Mouse (Mus musculus) kidney, adult 8-10 months (tissue): Measurements from ENCODE around the gene Rexo1.

Experiments used
- DNase-seq, 2 experiments: peaks; one replicate each; pipeline ENCODE4 v3.0.0; 2022

The Rexo1 gene

DNA sequence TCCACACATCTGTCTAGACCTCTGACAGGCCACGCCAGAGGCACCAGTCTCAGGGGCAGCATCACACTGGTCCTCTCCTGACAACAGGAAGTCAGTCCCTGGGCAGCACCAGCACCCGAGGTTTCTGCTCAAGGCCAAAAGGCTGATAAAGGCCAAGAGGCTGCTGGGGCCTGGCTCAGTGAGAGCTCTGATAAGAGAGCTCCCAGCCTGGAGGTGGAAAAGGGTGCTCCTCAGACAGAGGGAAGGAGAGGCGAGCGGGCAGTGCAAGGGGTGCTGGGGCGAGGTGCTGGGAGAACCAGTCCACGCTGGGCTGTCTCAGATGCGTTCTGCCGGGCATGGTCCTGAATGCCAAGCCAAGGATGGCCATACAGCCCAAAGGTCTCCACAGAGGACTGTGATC, 7.8 kb downstream of the Rexo1 start:
- DNase-seq = no peak

DNA sequence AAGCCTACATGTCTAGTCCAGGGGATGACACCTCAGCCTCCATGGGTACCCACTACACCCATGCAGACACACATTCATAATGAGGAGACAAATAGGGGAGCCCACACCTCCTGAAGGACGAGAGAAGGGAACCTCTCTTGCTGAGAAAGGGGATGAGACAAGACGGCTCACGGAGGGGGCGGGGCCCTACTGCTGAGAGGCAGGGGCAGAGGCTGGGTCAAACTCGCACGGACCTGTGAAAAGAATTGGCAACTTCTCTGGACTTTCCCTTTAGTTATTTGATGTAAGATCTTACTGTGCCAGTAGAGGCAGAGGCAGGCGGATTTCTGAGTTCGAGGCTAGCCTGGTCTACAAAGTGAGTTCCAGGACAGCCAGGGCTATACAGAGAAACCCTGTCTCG, 9.0 kb downstream of the Rexo1 start:
- DNase-seq = no peak

DNA sequence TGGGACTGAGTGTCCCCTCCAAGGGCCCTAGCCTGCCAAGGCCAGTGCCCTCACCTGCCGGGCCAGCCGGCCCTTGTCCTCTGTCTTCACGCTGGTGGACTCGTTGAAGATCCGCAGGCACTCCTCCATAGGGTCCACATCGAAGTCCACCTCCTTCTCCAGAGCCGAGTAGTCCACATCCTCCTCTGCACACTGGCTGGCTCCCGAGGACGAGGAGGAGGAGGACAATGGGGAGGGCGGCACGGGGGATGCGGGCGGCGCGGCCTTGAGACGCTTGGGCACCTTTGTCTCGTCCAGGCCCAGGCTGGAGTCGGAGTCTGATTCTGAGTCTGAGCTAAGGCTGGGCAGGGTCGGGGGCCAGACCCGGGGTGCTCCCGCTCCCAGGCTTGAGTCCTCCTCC, 12.1 kb downstream of the Rexo1 start:
- no peak for DNase-seq

DNA sequence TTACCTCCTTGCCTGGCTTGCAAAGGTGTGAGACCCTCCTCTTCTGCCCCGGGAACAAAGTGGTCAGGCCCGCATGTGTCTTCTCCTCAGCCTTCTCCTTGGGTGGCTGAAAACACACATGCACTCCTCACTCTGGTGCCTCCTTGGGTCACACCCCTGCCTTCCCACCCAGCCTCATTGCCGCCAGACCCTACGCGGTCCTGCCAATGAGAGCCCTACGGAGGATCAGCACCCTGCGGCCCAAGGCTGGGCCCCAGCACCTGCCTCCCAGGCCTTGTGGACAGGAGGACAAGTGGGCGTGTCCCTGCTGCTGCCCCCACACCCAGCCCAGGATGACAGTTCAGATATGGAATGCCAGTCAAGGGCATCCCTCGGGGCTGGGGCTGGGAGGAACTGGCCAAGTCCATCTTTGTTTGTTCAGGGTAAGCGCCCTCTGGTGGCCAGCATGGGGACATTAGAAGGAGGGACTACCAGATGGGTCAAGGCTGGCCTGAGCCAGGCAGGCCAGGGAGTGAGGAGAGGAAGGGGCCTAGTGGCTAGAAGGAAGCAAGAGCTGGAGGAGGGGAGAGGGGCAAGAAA, 12.8 kb downstream of the Rexo1 start:
- DNase-seq = peak in 1 of 2 experiments; percentile 50

DNA sequence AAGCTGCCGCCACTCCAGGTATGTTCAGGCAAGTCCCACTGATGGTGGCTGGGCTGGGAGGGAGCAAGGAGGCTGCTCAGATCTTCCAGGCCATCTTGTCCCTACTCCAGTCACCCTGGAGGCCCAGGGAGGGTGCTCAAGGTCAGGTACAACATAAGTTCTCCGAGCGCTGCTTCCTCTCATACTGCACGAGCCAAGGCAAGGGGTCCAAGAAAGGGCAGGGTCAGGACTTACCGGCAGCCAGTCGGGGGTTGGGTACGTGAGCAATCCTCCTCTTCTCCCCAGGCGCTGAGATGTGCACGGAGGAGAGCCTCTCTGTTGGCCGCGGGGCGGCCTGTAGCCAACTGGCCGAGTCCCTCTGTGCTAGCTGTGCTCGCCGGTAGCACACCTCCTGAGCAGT, 13.8 kb downstream of the Rexo1 start:
- no peak for DNase-seq

DNA sequence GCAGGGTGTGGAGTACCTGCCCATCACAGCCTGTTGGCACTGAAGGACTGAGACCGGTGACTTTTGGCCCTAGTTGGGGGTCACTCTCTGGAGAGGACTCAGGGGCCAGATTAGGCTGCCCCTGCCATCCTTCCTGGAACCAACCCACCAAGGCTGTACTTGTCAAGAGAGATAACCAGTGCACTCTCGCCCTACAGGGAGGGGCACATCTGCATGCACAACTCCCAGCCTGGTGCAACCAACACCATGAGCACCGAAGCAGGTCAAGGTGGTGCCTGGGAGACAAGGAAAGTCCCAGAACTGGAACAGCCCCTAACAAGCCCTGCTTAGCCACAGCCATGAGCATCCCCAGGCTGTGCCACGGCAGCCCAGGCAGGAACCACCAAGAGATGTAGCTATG, 14.4 kb downstream of the Rexo1 start:
- no peak for DNase-seq

DNA sequence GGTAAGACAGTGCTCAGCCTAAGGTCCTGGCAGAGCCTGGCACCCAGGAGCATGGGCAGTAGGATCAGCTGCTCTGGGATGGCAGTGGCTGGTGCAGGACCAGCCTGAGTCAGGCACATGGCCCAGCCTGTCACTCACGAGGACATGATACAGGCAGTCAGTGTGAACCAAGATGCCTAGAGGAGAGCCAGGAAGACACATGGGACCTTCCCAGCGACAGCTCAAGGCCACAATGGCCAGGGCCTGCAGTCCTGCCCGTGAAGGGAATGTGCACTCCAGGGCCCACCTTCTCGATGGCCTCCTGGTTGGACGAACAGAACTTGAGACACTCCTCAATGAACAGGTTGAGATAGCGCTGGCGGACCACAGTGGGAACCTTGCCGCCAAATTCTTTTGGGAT, 15.8 kb downstream of the Rexo1 start:
- no peak for DNase-seq

DNA sequence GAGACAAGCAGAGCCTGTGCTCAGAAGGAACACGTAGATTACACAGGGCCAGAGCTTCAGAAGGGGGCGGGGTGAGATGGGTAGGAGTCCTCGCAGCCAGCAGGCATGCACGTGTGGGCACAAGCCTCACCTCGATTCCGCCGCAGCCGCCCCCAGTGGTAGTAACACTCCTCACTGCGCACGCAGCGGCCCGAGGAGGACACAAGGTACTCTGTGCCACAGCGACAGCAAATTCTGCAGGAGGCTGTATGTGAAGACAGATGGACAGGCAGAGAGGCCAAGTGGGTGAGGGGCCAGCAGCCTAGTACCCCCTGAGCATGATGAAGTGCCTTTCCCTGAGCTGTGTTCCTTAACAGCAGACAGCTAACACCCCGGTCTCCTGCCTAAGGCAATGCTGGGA, 17.5 kb downstream of the Rexo1 start:
- no peak for DNase-seq

DNA sequence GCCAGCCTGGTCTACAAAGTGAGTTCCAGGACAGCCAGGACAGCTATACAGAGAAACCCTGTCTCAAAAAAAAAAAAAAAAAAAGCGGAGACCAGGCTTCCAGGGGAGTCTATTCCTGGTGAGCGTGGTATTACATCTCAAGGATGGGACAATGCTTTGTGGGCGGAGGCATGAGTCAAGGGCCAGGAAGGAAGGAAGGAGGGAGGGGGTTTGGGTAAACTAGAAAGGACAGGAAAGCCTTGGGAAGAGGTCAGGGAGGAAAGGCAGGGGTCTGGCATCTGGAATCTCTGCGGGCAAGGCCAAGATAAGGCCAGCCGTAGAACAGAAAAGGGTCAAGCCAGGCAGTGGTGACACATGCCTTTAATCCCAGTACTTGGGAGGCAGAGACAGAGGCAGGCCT, 21.9 kb downstream of the Rexo1 start:
- DNase-seq = no peak

DNA sequence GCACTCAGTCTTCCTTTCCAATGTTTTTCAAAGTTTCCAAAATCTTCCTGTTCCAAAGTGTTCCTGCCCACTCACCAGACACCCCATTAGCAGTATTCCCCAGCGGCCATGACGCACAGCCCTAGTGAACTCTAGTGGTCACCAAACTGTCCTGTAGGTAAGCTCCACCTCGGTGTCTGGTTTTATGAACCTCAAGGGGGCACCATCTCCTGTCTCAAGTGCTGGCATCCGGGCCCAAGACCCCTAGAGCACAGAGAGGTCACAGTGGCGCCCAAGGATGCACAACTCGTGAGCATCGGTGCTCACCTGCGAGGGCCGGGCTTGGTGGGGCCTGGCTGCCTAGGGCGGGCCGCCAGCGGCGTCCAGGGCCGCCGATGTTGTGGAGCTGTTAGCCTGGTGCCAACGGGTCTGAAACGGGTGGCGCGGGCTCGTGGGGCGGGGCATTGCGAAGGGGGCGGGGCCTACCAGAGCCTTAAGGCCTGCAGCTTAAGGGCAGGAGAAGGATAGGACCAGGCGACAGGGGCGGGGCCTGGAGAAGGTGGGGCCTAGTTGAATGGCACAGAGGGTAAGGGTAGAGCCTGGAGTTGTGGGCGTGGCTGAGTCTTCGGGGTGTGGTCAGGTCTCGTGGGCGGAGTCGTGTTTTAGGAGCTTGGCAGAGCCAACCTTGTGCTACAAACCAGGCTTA, 22.5 kb downstream of the Rexo1 start, which contains the start of gene Atp8b3:
TSS of gene Atp8b3 (minus strand) at position 415 of the 685 bp plus-strand sequence.
- peak; percentile 85 to 87 for DNase-seq

DNA sequence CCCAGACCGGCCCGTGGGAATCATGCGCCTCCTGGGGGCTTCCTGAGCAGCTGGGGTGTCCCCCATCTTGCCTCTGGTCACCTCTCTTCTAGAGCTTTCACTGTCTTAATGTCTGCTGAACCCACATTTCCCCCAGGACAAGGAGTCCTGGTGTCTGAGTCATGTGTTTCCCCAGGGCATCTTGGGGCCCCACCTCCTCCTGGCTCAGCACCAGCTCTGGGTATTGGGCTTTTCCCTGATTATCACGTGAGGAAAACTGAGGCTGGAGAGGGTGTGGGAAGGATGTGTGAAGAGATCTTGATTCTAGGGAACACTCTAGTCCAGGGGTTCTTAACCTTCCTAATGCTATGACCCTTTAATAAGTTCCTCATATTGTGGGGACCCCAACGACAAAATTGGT, 23.2 kb downstream of the Rexo1 start:
- DNase-seq = no peak

DNA sequence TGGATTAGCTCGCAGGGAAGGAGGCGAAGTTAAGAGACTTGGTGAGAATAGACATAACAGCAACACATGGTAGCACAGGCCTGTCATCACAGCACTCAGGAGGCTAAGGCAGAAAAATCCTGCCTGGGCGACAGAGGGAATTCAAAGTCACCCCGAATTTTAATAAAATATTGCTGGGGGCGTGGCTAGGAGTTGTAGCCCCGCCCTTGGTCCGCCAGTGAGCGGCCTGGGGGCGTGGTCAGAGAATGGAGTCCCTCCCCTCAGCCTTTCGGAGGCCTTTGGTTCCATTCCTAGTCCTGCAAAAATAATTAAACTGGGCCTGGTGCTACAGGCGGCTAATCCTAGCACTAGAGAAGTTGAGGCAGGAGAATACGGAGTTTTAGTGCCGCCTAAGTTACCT, 25.6 kb downstream of the Rexo1 start:
- no peak for DNase-seq

DNA sequence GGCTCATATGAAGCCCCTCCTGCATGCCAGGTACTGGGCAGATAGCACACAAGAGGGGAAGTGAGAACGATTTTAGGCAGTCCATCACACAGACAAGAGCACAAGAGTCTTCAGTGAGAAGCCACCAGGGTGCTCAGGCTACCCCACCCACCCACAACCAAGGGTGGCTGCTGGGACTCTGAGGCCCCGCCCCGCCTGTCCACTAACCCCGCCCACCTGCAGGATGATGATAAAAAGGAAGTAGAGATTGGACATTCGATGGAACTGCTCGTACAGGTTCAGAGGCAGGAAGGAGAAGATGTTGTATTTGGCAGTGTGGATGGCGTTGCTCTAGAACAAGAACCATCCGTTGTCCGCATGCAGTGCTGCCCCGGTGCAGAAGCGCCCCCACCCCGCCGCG, 26.3 kb downstream of the Rexo1 start:
- DNase-seq = no peak

DNA sequence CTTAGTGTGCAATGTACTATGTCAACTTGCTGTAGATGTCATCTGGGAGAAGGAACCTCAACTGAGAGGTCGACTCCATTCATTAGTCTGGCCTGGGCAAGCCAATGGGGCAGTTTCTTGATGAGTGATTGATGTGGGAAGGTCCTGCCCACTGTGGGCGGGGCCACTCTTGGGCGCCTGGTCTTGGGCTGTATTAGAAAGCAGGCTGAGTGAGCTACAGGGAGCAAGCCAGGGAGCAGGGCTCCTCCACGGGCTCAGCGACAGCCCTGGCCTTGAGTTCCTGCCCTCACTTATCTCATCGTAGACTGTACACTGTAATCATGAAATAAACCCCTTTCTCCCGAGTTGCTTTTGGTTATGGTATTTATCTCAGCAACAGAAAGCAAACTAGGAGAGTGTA, 27.7 kb downstream of the Rexo1 start:
- DNase-seq = no peak

DNA sequence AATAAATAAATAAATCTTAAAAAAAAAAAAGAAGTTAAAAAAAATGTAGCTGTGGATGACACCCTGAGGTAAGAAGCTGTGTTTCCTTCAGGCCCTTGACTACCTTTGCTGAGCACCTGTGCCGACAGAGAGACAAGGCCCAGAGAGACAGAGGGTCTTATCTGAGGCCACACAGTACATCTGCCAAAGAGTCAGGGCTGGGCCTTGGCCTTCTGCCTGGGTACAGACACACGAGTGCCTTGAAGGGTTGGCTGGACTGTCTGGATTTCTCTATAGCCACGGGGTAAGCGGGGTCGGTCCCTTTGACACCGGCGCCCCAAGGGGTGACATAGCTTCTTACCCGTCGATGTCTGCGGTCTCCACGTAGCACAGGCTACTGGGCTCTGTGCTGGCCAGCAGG, 28.6 kb downstream of the Rexo1 start:
- DNase-seq = no peak

DNA sequence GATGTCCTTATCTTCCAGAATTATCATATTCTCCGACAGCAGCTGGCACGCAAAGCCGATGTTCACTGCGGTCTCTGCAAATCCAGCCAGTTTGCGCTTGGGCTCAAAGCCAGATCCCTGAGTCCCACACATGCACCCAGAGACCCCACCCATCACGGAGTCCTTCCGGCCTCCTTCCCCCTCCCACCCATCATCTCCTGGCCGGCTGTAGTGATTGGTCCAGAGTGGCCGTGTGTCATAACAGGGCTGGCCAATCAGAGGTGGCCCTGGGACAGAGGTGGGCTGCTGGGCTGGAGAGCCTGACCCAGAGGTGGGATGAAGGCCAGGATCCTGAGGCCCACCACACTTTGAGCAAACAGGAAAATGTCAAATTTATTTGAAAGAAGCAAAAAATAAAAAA, 35.2 kb downstream of the Rexo1 start:
- no peak for DNase-seq

DNA sequence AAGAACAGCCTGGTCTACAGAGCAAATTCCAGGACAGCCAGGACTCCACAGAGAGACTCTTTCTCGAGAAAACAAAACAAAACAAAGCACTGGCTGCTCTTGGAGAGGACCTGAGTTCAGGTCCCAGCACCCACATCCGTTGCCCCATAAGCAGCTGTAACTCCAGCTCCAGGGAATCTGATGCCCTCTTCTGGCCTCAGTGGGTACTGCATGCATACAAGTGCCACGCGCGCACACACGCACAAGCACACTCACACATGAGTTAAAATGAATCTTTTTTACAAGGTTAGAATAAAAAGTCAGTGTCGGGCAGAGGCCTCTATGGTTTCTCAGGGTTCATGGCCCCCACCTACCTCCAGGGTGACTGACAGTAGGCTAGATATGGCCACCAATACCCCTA, 38.1 kb downstream of the Rexo1 start:
- no peak for DNase-seq

DNA sequence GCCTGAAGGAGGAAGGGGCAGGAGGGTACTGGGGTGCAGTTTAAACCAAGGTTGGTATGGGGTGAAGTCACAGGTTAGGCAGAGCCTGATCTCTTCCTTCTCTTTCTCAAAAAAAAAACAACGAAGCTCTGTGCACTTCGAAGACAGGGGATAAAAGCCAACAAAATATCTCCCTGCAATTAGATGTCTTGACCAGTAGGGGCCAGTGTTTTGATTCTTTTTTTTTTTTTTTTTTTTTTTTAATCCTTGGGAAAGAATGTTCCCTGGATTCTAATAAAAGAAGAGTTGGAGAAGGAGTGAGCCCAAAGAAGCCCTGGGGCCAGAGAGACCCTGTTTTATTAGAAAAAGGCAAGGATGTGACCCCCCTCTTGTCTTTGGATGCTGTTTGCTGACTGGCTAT, 42.1 kb downstream of the Rexo1 start:
- no peak for DNase-seq

DNA sequence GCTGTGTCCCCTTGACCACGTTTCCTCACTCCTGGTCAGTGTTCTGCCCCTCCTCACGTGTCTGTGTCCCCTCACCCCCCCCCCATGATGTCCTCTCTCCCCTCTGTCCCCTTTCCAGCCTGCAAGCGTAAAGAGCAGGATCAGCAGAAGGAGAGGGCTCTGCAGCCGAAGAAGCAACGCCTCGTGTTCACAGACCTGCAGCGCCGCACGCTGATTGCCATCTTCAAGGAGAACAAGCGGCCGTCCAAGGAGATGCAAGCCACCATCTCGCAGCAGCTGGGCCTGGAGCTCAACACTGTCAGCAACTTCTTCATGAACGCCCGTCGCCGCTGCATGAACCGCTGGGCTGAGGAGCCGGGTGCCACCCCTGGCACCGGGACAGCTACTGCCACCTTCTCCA, 47.6 kb downstream of the Rexo1 start:
- no peak for DNase-seq

DNA sequence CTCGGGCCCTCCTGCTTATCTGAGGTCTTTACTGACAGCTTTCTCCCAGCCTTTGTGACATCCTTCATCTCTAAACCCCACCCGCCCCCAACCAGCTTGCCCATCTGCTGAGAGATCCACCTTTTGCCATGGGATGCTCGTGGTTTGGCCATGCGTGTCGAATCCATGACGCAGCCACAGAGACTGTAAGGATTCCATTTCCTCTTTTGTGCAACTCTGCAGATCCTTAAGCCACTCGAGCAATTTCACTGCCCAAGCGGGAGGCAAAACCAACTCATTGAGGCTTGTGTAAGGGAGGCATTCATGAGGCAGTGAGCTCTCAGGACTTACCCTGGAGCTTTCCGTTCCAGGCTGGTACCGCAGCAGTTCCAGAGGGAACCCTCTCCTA, 51.1 kb downstream of the Rexo1 start:
- DNase-seq = no peak

DNA sequence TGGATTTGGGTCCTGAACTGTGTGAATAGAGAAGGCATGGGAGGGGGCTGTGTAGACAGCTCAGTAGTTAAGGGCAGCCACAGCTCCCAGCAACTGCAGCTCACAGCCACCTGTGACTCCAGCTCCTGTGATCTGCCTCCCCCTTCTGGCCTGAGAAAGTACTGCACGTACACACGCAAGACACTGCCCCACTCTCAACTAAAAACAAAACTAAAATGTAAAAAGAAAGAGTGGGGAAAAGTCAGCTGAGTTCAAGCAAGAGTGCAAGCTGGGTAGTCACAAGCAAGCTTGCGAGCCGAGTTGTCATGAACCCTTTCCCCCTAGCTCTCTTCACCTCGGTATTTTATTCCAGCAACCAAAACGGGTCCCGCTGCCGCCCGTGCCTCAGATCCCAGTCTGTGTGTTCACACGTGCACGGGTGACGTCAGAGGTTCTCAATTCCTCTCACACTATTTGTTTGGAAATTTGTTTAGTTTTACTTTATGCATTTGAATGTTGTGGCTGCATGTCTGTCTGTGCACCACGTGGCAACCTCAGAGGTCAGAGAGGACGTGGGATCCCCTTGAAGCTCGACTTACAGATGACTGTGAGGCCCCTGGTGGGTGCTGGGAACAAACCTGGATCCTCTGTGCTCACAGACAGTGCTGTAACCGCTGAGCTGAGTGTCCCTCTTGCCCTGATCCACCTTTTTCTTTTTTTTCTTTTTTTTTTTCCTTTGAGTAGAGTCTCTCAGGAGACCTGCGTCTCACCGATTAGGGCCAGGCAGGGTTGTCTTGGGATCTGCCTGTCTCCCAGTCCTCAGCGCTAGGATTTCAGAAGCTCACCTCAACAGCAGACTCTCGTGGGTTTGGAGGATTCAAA, 51.7 kb downstream of the Rexo1 start:
- peak; percentile 59 to 87 for DNase-seq

DNA sequence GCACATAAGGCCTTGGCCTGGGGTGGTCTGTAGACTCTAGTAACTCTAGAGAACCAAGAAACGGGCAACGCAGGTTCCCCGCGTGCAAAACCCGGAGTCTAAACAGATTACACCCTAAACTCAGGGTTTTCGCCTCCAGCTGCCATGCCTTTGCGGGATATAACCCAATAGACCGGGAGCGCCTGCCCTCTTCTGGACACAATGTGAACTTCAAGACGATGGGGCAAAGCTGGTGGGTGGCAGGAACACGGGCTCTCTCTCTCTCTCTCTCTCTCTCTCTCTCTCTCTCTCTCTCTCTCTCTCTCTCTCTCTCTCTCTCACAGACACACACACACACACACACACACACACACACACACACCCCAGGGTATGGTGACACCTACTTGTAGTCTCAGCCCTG, 55.1 kb downstream of the Rexo1 start:
- peak; percentile 27 to 72 for DNase-seq

DNA sequence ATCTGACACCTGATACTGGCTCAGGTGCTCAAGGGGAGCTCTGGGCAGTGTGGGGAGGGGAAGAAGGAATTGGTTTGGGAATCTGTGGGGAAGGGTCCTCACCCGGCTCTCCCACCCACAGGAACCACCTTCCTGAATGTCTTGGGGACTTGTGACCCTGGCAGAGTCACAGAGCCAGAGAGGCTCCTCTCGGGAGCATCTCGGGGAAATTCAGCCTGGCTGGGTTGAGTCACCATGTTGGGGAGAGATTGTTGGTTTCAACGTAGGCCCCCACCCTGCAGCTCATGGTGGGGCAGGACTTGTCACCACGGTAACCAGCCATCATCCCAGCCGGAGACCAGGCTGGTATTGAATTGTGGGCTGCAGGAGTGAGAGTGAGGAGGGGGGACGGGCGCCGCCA, 56.6 kb downstream of the Rexo1 start:
- no peak for DNase-seq

DNA sequence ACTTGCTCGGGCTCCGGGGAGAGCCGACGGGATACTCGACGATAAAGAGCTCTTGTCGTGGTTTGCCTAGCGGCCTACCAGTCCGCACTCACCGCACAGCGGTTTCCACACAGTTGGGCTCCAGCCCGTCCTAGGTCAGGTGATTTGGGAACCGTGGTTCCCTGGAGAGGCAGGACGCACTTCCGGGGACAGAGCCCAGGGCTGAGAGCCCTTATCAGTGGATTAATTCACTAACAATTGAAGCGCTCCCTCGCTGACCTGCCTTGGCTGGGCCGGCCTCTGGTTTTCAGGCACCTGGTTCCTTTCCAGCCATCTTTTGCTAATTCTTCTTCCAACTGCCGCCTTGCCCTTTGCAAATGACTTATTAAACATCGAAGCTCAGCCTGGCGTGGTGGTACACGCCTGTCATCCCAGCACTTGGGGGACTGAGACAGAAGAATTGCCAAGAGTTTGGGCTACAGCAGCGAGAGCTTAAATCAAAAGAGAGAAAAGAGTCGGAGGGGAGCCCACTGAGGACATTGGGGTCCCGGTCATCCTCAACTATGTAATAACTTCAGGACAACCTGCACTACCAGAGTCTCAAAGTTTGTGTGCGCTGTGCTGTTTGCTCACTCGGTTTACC, 57.6 kb downstream of the Rexo1 start:
- DNase-seq = no peak
